In the genomic region with DNA sequence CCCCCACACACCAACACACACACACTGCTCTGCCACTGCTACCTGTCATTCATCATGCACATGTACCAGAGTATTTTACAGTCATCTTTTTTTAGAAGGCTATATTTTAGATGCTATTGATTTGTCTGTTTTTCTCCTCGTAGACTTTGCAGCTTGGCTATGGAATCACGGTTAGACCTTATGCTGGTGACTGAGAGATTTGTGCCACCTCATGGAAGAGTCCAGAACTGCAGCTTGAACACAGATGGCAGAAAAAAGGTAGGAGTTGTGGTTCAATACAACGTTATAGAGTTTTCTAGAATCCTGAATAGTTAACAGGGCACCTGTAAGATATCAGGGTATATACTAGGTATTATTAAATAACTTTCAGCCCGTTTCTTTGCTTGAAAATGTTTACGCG, we compare ENCODE assay signal across 9 mouse cellular contexts. TPM values are rescaled to one million over a fixed set of nuclear protein-coding genes. Genes with fewer than 3 reads are reported as not detected.
DNase-seq lines count a peak whose midpoint lies in the region; ATAC-seq and TF ChIP-seq lines count a peak whose summit lies in the region.
"Had no signal": no experiment of that assay in that cellular context is flagged by ENCODE, and none has a peak within 500 bp of the region (broad histone marks: within the 10 kb centered on the region; RNA-seq: fewer than 3 reads in every experiment).

No protein-coding gene starts in this region.

- H3K4me1 ChIP-seq in heart, postnatal 0 days (ENCODE audit: control insufficient read depth, insufficient read depth) = no peaks in the 10 kb centered on the region
- H3K4me1 ChIP-seq in hindbrain, embryonic 16.5 days (ENCODE audit: control insufficient read depth, insufficient read depth, low read depth, low read length) = no peaks in the 10 kb centered on the region

- WGBS in heart, postnatal 0 days = 34% methylated on average over 6 of the region's 6 CpGs
- WGBS in hindbrain, embryonic 16.5 days = 44% methylated on average over 6 of the region's 6 CpGs

- no peaks in the 10 kb centered on the region for H3K27me3 ChIP-seq in heart, postnatal 0 days (ENCODE audit: control insufficient read depth, insufficient read depth, low read length)
- peaks cover 2% of the 10 kb centered on the region; the same call in 1 of the 2 replicates for H3K27me3 ChIP-seq in hindbrain, embryonic 16.5 days (replicated peaks; ENCODE audit: control insufficient read depth, insufficient read depth, low read length)

- no peaks in the 10 kb centered on the region for H3K9me3 ChIP-seq in heart, postnatal 0 days (replicated peaks; ENCODE audit: control insufficient read depth, low read length)
- H3K9me3 ChIP-seq in hindbrain, embryonic 16.5 days (ENCODE audit: control insufficient read depth, low read length) = no peaks in the 10 kb centered on the region

- DNase-seq in heart, postnatal 0 days (ENCODE audit: low spot score) = no peak
- no peak for DNase-seq in heart, adult 8-10 months (ENCODE audit: low spot score)
- DNase-seq in MN1 (ENCODE audit: low spot score) = peak; percentile 64
- DNase-seq in left cerebral cortex, postnatal 4 days = peak; percentile 40
- peak; percentile 34 for DNase-seq in retina, postnatal 7 days (ENCODE audit: low read depth, low spot score)
- no peak for DNase-seq in gastrocnemius, postnatal 36 days

- no peak overlapping the region for H3K9ac ChIP-seq in heart, postnatal 0 days (replicated peaks; ENCODE audit: low read depth, low read length)
- H3K9ac ChIP-seq in hindbrain, embryonic 16.5 days (ENCODE audit: low read depth, low read length) = no peak overlapping the region

- H3K4me3 ChIP-seq in heart, postnatal 0 days (ENCODE audit: low read depth, low read length) = no peak overlapping the region
- H3K4me3 ChIP-seq in hindbrain, embryonic 16.5 days (ENCODE audit: low read length) = no peak overlapping the region

- TF ChIP-seq CTCF in heart, postnatal 0 days (IDR thresholded peaks at IDR 0.05; ENCODE audit: low read depth) = peak; percentile 61

- no peaks in the 10 kb centered on the region for H3K36me3 ChIP-seq in heart, postnatal 0 days (replicated peaks; ENCODE audit: control insufficient read depth, insufficient read depth, low read length)
- H3K36me3 ChIP-seq in hindbrain, embryonic 16.5 days (ENCODE audit: control insufficient read depth, insufficient read depth, low read length) = no peaks in the 10 kb centered on the region

- intact Hi-C loops in left cerebral cortex, postnatal 4 days (cut with DNase I) = loop anchor here (2.0 kb wide), 1 partner anchor 61 kb away; no protein-coding TSS in a partner anchor
- intact Hi-C loops in gastrocnemius, postnatal 36 days (cut with DNase I) = no loop called here

- ATAC-seq in heart, postnatal 0 days (ENCODE audit: insufficient read depth, low read depth) = no peak
- 0 out of 2 replicates have a peak, but pooled peaks have one; percentile 54 for ATAC-seq in common myeloid progenitor, adult 5-6 weeks (replicated peaks; ENCODE audit: low read depth, poor library complexity, severe bottlenecking)
- ATAC-seq in hindbrain, embryonic 16.5 days = peak; percentile 76

- H3K4me2 ChIP-seq in heart, postnatal 0 days (ENCODE audit: low read depth, low read length) = no peak overlapping the region
- H3K4me2 ChIP-seq in hindbrain, embryonic 16.5 days (ENCODE audit: low read length) = peak overlapping the region; percentile 21; the same call in 1 of the 2 replicates

- TF ChIP-seq EP300 in heart, postnatal 0 days (IDR thresholded peaks at IDR 0.05; ENCODE audit: low read depth) = no peak

- H3K27ac ChIP-seq in heart, postnatal 0 days (ENCODE audit: low read depth) = no peak overlapping the region
- H3K27ac ChIP-seq in hindbrain, embryonic 16.5 days (ENCODE audit: low read depth, low read length) = no peak overlapping the region

RNA-seq across cellular contexts. Expression of a gene that starts 22.9 kb away (rescaled TPM):
- not detected in 2 replicates for total RNA-seq in heart, postnatal 0 days (2014; rRNA removed; ENCODE audit: low replicate concordance)
- 0.29 and 0.57 TPM in 2 replicates for polyA plus RNA-seq in heart, postnatal 0 days (2015; fragmentation: Nextera tagmentation; extraction: Ambion mirVana)
- under 1 TPM in 1 of 4 experiments, not detected in 3; 0.08 TPM for total RNA-seq in heart, adult 8-10 months (2022)
- not detected in 2 replicates for total RNA-seq in common myeloid progenitor, adult 5-6 weeks (2017)
- polyA plus RNA-seq in hindbrain, embryonic 16.5 days (2015; fragmentation: Nextera tagmentation; extraction: Ambion mirVana) = not detected in 2 replicates
- total RNA-seq in left cerebral cortex, postnatal 4 days (2021) = under 1 TPM in 1 of 2 experiments, not detected in 1; 0.12 TPM
- not detected for total RNA-seq in gastrocnemius, postnatal 36 days (2021)
- total RNA-seq: left cerebral cortex, adult 8-10 months had no signal

RNA-seq across cellular contexts. Expression of a gene that starts 30.9 kb away (rescaled TPM):
- total RNA-seq in heart, postnatal 0 days (2014; rRNA removed; ENCODE audit: low replicate concordance) = 13.8 and 15.5 TPM in 2 replicates
- 93.8 and 119 TPM in 2 replicates for polyA plus RNA-seq in heart, postnatal 0 days (2015; fragmentation: Nextera tagmentation; extraction: Ambion mirVana)
- 1 to 10 TPM in 2 of 4 experiments, under 1 TPM in 1, not detected in 1; 0.88 to 1.5 (median 1.5) TPM for total RNA-seq in heart, adult 8-10 months (2022)
- 25.8 and 39.1 TPM in 2 replicates for total RNA-seq in common myeloid progenitor, adult 5-6 weeks (2017)
- 137 and 140 TPM in 2 replicates for polyA plus RNA-seq in hindbrain, embryonic 16.5 days (2015; fragmentation: Nextera tagmentation; extraction: Ambion mirVana)
- 10 to 100 TPM; 92.2 to 92.6 TPM for total RNA-seq in left cerebral cortex, postnatal 4 days (2021)
- total RNA-seq in gastrocnemius, postnatal 36 days (2021) = not detected

RNA-seq across cellular contexts. Expression of a gene that starts 39.9 kb away (rescaled TPM):
- total RNA-seq in heart, postnatal 0 days (2014; rRNA removed; ENCODE audit: low replicate concordance) = 0.23 TPM in 1 of 2 replicates, not detected in the other
- polyA plus RNA-seq in heart, postnatal 0 days (2015; fragmentation: Nextera tagmentation; extraction: Ambion mirVana) = 5.6 TPM in 2 replicates
- total RNA-seq in heart, adult 8-10 months (2022) = not detected
- total RNA-seq in common myeloid progenitor, adult 5-6 weeks (2017) = not detected in 2 replicates
- 784 and 846 TPM in 2 replicates for polyA plus RNA-seq in hindbrain, embryonic 16.5 days (2015; fragmentation: Nextera tagmentation; extraction: Ambion mirVana)
- total RNA-seq in left cerebral cortex, postnatal 4 days (2021) = 100 to 1,000 TPM; 345 to 394 TPM
- not detected for total RNA-seq in gastrocnemius, postnatal 36 days (2021)

Comparison
In these comparisons a context has a peak if more than half of its experiments do, and no peak if none do; other contexts are left out.
1. DNase-seq: peak in MN1 (single experiment), left cerebral cortex, postnatal 4 days (single experiment) and retina, postnatal 7 days (single experiment); none in heart, postnatal 0 days (single experiment), heart, adult 8-10 months (single experiment) and gastrocnemius, postnatal 36 days (0 of 2).
2. RNA of a gene that starts 39.9 kb away (total RNA-seq): 345 to 394 TPM in left cerebral cortex, postnatal 4 days; not detected in heart, adult 8-10 months, not detected in gastrocnemius, postnatal 36 days, not detected in common myeloid progenitor, adult 5-6 weeks and 0.23 TPM in heart, postnatal 0 days; every median in the first group is over 100 times any median in the second.